Mouse (Mus musculus) right cerebral cortex, postnatal 36 days (tissue): Measurements from ENCODE around the gene Rab19.
A peak's percentile ranks its signal among the peaks of the same experiment; 100 is the strongest.
"Not testable (repeated sequence)": the region's sequence is repeated elsewhere in the genome, so short reads cannot be mapped to it uniquely, and the experiment has no call there.

Experiments used
- DNase-seq, 2 experiments: peaks; one replicate each; pipeline ENCODE4 v3.0.0; 2022; ENCODE audit warnings: low spot score in 2 of 2, mixed read lengths in 1 of 2

Rab19 gene

DNA sequence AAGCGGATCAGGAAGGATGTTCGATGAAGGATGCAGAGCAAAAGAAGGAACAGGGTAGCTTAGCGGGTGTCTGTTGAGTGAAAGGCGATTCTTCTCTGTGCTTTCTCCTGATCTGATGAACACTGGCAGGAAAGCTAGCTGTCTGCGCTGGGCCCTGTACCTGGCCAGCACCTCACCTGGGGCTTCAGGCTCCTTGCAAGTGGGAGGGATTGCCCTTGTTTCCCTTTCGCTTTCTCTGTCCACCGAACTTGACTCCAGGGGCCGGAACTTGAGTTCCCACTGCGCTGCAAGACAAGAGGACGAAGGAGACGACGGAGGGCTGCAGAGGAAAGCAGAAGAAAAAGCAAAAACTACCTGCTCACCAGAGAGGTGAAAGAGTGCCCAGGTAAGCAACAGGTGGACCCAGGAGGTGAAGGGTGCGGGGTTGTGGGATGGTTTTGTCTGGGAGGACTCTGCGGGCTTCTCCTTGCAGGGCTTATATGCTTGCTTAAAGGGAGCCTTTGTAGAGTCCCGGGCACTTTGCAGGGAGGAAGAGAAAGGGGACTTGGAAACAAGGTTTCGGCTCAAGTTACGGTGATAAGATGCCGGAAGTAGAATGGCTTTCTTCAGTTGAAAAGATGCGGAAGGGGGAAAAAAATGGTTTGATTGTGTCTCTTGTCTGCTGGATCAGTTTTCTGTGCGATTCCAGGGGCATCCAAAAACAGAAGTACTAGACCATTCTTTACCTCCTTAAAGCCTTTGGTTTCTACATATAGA lies at the start of gene Rab19:
TSS of gene Rab19 (plus strand) at position 51 of the 756 bp plus-strand sequence.
- no peak for DNase-seq

DNA sequence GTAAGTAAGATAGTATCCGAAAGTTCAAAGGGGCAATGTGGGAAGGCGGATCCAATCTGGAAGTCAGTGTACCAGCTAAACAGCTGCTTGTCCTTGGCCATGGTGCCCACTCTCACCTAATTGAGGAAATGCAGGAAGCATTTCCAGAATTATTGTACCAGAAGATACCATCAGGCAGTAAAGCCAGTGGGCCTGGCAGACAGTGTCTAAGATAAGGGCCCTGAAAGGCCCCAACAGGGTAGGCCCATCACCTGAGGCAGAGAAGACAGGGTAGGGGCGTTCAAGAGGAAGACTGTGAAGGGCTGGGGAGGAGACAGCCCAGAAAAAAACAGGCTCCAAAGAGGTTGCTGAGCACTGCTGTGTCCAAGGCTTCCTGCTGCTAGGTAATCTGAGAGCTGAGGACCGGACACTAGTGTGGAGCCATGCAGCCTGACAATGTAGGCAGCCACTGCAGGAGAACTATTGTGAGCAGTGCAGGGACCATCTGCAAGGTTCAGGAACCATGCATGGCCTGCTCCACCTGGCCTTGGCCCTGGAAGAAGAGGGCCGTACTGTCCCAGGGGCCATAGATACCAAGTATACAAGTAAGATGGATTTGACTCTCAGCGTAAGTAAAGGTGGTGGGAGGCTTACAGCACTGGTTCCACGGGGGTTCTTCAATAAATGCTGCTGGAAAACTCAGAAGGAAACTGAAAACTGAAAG lies 48.8 kb upstream of the Rab19 start:
- DNase-seq, result no peak

DNA sequence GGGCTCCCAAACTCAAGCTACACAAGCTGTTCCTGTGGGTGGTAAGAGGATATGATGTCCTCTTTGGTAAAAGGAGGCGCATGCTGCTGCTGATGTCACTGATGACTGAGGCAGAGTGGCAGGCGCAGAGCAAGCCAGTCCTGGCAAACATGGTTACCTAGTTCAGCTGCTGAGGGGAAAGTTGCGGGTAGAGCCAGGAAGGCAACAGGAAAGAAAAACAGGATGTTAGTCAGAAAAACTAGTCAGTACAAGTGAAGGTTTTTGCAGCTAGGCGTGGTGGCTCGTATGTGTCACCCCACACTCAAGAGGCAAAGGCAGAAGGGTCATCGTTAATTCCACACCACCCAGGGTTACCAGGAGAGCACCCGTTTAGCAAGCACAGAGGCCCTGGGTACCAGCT lies 46.8 kb upstream of the Rab19 start:
- DNase-seq, result no peak

DNA sequence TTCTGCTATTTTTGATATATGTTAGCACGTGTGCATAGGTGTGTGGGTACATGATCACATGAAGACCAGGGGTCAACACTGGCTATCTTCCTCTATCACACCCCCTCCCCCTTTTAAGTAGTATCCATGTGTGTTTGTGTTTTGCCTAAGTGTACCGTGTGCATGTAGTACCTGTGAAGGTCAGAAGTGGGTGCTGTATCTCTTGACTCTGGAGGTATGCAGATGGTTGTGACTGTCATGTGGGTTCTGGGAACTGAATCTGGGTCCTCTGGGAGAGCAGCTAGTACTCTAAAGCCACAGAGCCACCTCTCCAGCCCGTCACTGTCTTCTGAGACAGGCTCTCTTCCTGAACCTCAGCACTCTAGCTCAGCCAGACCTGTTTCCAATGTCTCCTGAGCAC lies 46.1 kb upstream of the Rab19 start:
- no peak for DNase-seq

DNA sequence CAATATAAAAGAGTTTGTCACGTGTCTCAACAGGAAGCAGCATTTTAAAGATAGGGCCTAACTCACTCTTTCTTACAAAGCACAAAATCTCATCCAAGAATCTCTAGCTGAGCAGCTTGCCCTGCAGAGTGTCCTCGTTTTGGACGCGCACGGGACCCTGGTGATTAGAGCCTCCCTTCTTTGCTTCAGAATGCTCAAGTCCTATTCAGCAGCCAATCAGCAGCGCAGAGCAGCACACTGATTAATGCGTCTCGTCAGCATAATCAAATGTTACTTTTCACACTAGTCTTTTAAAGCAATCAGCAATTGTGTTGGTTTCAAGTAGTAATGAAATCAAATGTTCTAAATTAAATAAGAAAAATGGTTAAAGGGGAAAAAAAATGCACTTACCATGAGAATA lies 42.6 kb upstream of the Rab19 start:
- no peak for DNase-seq

DNA sequence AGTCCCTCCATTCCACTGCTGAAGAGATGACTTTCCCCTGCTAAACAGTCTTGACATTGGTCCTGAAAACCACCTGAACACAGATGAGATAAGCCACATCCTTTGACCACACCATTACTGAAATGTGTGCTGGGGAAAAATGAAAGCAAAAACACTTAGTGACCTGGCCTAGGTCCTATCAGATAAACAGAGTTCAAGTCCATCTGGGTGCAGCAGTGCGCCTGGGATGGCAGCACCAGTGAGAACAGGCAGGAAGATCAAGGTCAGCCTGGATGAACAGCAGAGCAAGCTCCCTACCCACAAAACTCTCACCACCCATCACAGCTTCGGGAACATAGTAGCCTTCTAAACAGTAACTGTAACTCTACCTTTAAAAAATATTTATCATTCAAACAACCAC lies 39.2 kb upstream of the Rab19 start:
- no peak for DNase-seq

DNA sequence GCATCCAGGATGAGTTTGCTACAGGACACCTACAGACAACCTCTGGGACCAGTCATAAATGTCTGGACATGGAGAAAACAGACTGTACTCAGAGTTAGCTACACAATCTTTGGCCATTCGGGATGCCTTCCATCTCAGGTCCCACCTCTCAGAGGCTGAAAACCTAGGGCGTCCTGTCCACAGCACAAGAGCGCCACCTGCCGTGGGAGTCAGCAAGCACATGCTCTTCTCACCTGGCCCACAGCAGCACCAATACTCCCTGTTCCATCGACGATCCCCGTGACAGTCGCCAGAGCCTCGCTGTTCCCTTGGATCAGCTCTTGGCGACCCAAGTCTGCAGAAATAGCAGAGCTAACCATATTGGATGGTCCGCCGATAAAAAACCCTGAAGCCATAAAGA lies 37.0 kb upstream of the Rab19 start:
- peak; percentile 69 to 72 for DNase-seq

DNA sequence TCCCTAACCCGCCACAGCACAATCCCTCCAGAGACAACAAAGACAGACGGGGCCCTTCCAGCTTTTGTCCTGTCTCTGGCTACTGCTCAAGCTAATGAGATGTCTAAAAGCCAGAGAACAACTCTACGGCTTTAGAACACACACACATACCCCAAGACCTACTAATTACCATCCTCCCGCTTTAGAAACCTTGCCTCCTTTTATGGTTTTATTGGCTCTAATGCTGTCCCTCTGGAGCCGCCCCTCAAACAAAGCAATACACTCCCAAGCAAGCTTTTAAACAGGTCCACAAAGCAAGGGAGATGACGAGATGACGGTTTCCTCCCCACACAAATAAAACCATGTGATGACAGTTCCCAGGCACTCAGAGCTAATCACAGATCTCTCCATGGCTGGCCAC lies 35.5 kb upstream of the Rab19 start:
- DNase-seq, result no peak

DNA sequence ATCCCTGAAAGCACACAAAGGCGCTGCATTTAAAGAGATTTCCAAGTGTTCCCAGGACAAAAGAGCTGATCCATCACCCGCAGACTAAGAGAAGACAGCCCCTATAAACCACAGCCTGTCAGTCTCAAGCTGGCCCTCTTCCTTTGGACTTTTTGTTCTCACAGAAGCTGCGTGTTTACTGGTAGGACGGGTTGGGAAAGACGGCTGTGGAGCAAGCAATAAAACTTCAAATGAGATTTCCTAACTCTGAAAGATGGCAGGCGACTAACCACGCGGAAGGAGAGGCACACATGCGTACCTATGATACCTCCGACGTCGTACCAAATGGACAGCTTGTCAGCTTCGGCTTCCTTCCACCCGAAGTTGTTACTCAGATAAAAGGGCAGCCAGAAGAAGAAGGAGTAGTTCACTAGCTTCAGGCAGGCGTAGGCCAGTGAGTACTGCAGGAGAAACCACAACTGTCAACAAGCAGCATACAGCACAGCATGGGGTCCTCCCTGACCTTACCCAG lies 33.9 kb upstream of the Rab19 start:
- DNase-seq, result no peak

DNA sequence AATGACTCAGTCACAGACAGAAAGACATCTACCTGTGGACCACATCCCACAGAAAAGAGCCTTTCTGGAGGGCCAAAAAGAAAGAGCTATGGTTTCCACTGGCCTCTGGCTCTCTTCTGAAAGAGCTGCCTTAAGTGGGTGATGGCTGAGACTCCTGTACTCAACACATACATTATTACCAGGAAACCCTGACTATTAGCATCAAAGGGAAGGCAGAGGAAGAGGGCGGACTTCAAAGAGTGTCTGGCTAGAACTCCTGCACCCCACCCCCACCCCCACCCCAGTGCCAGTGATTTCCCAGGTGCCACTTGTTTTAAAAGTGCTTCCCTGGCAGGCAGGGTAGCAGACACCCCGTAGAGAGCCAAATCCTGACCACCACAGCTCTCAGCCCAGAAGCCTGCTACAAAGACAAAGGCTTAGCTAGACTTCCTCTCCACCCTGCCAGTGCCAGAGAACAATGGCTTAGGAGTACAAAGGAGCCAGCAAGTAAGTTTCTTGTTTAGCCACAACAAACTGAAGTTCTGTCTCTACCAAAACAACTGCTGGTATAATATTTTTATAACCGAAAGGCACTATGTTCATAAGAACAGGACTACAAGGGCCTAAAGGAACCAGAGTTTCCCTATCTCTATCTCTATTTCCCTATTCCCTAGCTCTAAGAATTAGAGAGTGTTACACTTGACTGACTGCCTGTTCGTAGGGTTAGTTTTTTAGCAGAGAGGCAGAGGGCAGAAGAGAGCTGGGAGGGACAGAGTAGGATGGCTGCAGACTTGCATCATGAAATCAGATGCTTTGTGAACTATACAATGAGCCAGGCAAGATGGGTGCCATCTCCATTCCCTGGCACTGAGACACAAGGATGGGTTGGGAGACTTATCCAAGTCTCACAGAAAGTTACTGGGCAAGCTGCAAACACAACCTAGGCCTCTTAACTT lies 32.8 kb upstream of the Rab19 start:
- DNase-seq, result no peak

DNA sequence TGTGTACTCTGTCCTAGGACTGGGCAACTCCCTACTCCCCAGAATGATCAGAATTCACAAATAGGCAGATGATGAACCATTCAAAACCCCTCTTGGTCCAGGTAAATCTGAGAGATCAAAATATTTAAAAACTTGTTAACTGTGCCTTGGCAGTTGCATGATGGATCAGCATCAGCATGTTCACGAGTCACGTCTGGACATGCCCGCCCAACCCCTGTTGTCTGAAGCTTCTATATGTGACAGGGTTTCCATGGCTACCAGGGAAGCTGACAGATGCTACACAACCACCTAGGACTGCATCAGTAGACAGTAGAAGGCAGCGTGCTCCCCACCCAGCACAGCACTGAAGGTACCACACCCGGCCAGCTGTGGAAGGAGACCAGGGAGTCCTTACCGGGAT lies 32.0 kb upstream of the Rab19 start:
- DNase-seq, result no peak

DNA sequence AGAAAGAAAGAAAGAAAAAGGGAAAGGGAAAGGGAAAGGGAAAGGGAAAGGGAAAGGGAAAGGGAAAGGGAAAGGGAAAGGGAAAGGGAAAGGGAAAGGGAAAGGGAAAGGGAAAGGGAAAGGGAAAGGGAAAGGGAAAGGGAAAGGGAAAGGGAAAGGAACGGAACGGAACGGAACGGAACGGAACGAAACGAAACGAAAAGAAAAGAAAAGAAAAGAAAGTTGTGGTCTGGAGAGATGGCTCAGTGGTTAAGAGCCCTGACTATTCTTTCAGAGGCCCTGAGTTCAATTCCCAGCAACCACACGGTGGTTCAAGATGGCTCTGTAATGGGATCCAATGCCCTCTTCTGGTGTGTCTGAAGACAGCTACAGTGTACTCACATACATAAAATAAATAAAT lies 21.8 kb upstream of the Rab19 start:
- DNase-seq, result not testable (repeated sequence)

DNA sequence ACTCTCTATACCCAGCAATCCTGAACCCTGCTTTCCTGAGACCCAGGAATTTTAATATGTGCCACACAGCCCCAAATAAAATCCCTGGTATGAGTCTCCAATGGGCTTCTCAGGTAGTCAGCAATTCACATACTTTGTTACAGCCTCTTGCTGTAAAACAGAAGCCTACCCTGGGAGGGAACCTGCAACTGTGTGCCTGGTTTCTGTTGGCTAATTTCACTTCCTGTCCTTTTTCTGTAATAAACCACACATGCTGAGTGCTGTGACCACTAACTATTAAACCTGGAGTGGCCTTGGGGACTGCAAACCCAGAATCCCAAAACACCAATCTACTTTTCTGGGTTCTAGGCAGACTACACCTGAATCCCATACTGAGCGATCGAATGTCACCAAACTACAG lies 18.3 kb upstream of the Rab19 start:
- DNase-seq, result no peak

DNA sequence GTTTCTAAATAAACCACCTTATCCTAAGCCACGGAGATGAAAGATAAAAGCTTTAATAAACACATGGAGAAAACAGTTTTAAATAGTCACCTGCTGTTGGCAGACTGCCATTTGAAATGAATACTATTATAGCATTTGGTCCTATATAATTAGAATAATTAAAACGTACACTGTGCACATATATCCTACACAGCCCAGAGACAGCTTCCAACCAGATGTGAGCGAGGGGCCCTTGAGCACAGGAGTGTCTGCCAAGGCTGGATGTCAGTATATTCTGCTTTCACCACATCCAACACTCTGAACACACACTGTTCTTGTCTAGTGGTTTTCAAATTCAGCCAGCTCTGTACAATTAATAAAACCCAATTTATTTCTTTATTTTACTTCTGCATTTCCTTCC lies 11.3 kb upstream of the Rab19 start:
- no peak for DNase-seq

DNA sequence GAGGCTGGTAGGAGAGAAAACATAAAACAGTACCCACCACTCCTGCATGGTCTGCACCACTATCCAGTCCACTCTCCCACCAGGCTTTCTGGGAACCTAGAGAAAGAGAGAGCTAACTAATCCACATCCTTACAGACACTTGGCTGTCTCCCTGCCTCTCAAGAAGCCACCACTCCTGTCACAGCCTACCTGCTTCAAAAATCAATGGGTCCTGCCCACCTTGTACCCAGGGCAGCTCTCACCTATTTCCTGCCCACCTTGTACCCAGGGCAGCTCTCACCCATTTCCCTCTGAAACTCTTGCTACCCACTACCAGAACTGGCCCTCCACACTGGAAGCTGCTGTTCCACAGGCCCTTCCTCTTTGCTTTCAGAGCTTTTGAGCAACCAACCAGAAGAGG lies 8.9 kb upstream of the Rab19 start:
- no peak for DNase-seq

DNA sequence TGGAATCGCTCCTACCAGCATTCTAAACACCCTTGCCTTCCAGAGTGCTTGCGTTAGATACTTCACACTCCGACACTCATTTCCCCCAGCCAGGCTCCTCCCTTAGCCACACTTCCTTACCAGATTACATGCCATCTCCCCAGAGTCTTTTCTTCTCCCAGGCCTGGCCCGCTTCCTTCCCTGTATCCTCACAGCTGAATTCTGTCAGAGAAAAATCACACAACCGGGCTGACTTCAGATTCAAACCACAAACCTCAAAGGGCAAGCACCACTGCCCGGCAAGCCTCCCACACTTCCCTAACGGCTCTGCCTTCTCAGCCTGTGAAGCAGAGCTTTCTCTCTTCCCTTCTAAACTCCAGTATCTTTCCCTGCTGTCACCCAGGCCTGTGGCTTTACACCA lies 8.2 kb upstream of the Rab19 start:
- no peak for DNase-seq

DNA sequence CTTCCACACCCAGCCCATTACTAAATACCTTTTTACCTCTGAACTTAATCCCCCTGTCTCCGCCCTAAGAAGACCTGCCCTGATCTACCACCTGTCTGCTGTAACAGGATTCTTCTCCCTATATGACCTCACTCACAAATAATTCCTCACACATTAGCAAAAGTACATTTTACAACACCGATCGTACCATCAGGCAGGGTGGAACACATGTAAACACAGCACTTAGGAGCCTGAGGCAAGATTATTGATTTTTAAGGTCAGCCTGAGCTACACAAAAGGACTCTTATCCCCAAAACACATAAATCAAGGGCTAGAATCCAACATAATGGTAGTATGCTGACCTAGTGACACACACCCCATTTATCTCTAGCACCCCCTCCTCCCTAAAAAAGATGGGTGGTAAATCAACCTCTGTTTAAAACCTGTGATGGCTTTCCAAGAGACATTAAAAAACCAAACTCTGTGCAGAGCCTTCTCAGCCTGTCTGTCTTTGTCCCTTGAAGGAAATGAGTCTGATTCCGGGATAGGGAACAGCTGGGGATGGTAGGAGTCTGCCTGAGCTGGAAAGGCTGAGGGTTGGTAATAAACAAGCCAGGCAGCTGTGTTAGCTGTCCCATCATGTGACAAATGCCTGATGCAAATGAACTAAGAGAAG lies 7.5 kb upstream of the Rab19 start:
- no peak for DNase-seq

DNA sequence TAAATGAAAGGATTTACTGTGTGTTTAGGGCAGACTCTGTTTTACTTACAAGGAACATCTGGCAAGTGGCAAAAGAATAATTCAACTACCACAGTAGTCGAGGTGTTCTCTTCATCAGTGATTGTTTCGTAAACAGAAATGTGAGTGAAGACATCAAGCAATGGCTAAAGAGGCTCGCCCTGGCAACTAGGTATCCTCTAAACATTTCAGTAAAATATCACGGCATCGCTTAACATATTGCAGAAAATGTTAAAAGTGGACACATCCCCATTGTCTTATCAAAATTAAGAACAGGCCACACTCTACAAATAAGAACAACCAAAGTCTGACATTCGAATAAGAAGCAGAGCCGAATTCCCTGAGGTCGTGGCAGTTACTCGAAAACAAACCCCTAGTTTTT lies 4.2 kb upstream of the Rab19 start:
- no peak for DNase-seq

DNA sequence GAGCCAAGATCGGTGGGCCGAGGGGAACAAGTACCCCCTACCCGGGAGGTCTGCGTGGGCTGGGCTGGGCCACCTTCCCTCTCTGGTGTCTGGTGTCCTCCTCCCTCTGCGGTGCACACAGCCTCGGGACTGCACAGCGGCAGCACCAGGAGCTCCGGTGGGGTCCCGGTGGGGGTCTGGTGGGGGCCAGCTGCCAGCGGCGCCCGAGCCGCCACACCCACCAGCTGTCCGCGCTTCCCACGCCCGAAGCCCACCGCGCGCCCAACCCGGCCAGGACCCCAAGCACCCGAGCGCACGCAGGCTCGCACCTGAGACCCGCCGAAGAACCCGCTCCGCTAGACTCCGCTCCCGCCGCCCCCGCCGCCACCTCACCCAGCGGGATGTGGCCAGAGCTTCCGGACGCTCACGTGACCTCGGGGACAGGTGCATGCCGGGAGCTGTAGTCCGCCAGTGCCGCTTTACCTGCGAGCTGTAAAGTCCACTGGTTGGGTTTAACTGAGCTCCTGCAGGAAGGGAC lies 3.6 kb upstream of the Rab19 start, which contains the start of gene Slc37a3:
TSS of gene Slc37a3 (minus strand) at position 365 of the 517 bp plus-strand sequence.
- DNase-seq, result peak; percentile 84 to 85

DNA sequence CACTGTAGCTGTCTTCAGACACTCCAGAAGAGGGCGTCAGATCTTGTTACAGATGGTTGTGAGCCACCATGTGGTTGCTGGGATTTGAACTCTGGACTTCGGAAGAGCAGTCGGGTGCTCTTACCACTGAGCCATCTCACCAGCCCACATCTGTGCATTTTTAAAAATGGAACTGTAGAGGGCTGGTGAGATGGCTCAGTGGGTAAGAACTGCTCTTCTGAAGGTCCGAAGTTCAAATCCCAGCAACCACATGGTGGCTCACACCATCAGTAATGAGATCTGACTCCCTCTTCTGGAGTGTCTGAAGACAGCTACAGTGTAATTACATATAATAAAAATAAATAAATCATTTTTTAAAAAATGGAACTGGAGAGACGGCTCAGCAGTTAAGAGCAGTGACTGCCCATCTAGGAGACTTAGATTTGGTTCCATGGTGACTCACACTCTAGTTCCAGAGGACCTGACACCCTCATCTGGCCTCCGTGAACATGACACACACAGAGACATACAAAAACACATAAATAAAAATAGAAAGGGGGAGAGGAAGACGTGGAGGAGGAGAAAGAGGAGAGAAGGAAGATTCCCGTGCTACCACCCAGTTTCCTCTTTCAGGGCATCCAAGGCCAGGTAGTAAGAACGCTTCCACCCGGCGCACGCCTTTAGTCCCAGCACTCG lies 2.7 kb upstream of the Rab19 start:
- not testable (repeated sequence) for DNase-seq

DNA sequence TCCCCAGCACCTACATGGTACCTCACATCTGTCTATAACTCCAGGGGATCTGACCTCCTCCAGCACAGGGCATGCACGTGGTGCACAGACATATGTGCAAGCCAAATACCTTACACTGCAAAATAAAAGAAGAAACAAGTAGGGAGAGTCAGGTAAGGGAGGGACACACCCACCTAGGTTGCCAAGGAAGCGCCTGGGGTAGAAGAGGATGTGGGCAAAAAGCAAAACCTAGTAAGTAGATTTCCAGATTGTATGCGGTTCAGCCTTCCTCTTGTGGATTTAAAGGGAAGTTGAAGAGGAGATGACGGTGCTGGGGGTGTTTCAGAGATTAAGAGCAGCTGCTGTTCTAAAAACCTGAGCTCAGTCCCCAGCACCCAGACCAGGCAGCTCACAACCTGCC lies 1.8 kb upstream of the Rab19 start:
- DNase-seq, result no peak
